Mouse (Mus musculus) cortical plate, adult 2 months (tissue): ENCODE measurements at regions not wholly inside any gene's neighbourhood (a gene's known extent, or its start where the extent isn't known, plus 50 kb on each side); places are given as distances from the start of the nearest gene placed in this dataset.

Experiments
- CTCF ChIP-seq: fragments of 200-500 bp; IDR thresholded peaks from 2 replicates; pipeline ENCODE4 v1.5.1; 2011; ENCODE audit warnings: mild to moderate bottlenecking, control low read depth, low read length; ENCODE audit not compliant: insufficient read depth; ENCODE audit errors: extremely low read depth
- POLR2A ChIP-seq: fragments of 200-500 bp; IDR thresholded peaks from 2 replicates; pipeline ENCODE4 v1.6.1; 2011; ENCODE audit warnings: mild to moderate bottlenecking, low read length, control low read depth; ENCODE audit not compliant: insufficient read depth; ENCODE audit errors: extremely low read depth

DNA sequence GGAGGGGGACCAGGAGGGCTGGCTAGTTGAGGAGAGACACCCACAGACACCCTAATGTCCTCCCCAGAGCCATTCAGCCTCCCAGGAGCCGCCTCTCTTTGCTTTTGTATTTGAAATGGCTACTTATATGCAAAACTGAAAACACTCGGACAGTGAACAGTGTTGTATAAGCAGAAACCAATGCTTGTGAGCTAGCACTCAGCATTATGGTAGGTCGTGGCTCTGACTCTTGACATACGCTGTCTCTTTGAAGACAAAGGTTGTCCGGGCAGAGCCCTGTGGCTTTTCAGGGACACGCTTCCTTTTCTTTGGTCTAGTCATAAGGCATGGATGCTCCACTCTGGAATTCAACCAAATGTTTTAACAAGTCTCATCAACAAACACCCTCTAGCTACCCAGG lies 235.4 kb upstream of the Rgma start:
- no peak for TF ChIP-seq POLR2A
- TF ChIP-seq CTCF: no peak
